Mouse (Mus musculus) ovary, postnatal 10 days (tissue): ENCODE measurements around the gene Oosp3.

Experiments
- DNase-seq: peaks from one replicate; pipeline ENCODE4 v3.0.0; 2022; ENCODE audit warnings: low spot score

The Oosp3 gene

DNA sequence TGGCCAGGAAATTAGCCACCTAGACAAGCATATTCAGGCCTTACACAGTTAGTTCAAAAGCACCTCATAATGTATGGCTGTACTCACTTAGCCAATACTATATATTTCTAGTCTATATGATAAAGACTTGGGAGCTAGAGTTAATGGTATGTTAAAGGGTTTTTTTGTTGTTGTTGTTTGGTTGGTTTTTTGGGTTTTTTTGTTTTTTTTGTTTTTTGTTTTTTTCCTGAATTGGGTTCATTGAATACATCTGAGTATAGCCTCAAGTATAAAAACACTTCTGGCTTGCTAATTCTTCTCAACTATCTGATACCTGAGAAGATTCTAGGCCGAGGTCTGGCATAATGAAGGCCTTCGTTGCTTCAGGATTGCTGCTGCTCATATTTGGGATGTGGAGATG lies at the start of gene Oosp3:
TSS of gene Oosp3 (plus strand) at position 301 of the 400 bp plus-strand sequence.
- DNase-seq = no peak

DNA sequence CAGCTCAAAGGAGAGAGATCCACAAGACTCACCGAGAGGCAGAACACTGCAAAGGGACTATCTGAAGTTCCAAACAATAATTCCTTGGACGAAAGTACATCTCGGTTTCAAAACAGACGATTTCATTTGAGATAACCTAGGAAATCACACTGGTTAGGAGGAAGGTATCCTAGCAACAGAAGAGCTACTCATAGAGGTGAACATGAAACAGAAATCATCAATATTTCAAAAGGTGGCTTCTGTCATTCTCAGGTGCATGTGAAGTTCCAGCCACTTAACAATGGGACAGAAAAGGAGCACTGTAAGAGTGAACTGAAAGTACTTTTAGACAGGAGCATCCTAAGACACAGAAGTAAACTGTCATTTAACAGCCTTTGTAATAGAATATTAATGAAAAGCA lies 47.3 kb upstream of the Oosp3 start:
- no peak for DNase-seq

- no peak for DNase-seq
These were observed 37.7 kb upstream of the Oosp3 start for GRCm38 (mm10) chr19:11659142-11659541.

GRCm38 (mm10) chr19:11660459-11660858 lies 36.4 kb upstream of the Oosp3 start, which contains the start of gene Oosp2:
Gene Oosp2 (minus strand): TSS chr19:11660559.
- no peak for DNase-seq

DNA sequence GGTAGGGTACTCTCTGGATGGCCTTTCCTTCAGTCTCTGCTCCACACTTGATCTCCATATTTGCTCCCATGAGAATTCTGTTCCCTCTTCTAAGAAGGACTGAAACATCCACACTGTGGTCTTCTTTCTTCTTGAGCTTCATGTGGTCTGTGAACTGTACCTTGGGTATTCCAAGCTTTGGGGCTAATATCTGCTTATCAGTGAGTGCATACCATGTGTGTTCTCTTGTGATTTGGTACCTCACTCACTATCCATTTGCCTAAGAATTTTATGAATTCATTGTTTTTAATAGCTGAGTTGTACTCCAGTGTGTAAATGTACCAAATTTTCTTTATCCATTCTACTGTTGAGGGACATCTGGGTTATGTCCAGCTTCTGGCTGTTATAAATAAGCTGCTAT lies 35.3 kb upstream of the Oosp3 start:
- DNase-seq = no peak

- no peak for DNase-seq
These were observed 6.0 kb upstream of the Oosp3 start, which contains the start of gene Oosp1 for GRCm38 (mm10) chr19:11690839-11691238. Gene Oosp1 (minus strand): TSS chr19:11691150.

- no peak for DNase-seq
These were observed 5.4 kb upstream of the Oosp3 start for GRCm38 (mm10) chr19:11691454-11691853.

DNA sequence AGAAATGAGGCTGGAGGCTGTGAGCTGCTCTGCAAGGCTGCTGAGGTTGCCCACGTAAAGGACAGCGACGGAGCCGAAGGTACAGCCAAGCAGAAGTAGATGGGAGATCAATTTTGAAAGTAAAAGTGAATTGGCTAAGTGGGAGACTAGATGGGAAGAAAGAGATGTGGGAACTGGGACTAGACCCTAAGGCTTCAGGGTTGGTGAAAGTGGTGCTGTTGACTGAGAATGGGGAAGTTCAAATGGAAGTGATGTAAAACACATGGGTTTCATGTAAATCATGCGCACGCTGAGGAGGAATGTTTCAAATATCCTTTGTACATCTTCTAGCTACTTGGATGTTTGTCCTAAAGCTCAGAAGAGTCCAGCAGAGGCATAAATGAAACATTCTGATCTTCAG lies 1.5 kb downstream of the Oosp3 start:
- DNase-seq = no peak

GRCm38 (mm10) chr19:11712451-11712850 lies 15.6 kb downstream of the Oosp3 start:
- DNase-seq = no peak

- no peak for DNase-seq
These were observed 23.2 kb downstream of the Oosp3 start for GRCm38 (mm10) chr19:11720071-11720470.

DNA sequence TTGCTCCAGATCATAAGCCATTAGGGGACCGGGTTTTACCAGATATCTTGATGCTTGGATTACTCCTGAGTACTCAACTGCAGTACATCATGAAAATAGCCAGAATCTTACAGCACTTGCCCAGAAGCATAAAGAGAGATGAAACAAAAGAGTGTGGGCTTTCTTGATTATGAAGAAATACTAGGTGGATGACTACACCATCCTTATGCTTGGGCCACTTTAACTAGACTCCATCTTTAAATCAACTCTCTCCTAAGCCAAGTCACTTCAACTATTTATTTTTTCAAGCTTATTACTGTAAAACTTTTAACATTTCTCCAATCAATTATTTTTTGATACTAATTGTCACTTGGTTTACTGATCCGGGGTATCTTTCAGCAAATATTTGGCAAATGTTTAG lies 27.0 kb downstream of the Oosp3 start:
- no peak for DNase-seq

DNA sequence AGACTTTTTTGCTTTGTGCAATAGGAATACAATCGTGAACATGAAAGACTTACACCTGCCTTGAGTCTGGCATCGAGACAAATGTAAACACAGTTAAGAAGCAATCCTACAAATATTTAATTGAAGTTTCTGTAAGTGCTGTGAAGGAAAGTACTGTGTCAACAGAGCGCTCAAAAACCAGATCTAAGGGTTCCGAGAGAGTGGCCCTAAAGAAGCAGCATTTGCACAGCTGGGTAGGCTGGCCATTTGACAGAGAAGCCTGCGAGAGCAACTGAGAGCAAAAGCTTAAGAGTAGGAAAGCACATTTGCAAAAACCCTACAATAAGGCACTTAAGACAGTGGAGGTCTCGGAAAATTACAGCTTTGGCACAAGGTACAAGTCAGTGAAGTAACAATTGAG lies 27.4 kb downstream of the Oosp3 start:
- no peak for DNase-seq

DNA sequence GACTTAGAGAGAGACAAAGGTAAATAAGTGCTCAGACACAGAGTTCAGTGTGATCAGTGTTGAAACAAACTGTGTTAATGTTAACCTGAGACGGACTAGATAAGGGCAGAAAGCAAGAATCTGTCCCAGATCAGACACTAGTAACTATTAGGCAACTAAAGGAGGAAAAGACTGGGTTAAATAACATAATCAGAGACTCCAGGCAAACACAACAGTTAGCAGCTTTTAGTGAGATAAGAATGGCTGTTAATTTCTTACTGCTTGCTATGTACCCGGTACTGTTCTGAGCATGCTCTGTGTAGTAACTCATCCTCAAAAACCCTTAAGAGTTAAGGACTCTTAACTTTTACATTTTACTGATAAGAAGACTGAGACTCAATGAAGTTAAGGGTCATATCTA lies 29.1 kb downstream of the Oosp3 start:
- DNase-seq = no peak

GRCm38 (mm10) chr19:11727304-11727703 lies 30.4 kb downstream of the Oosp3 start:
- DNase-seq = no peak

GRCm38 (mm10) chr19:11730278-11730677 lies 33.4 kb downstream of the Oosp3 start:
- DNase-seq = no peak

- no peak for DNase-seq
These were observed 39.6 kb downstream of the Oosp3 start for GRCm38 (mm10) chr19:11736455-11736854.

GRCm38 (mm10) chr19:11745680-11746079 lies 48.8 kb downstream of the Oosp3 start:
- no peak for DNase-seq

GRCm38 (mm10) chr19:11747298-11747697 lies 50.4 kb downstream of the Oosp3 start, which contains the start of gene Gif:
Gene Gif (plus strand): TSS chr19:11747554.
- DNase-seq = no peak
